Mouse (Mus musculus) lung, postnatal 0 days (tissue): Measurements from ENCODE around the gene Rab21. TPM values are rescaled to one million over a fixed set of nuclear protein-coding genes. Genes with fewer than 3 reads are reported as not detected.

Experiments used
- ATAC-seq: fragments of 200-750 bp; cut with Nextera tagmentation; 2 replicates; pipeline ENCODE4 v1.8.0; 2017; ENCODE audit warnings: moderate library complexity
- DNase-seq: peaks from one replicate; pipeline ENCODE4 v3.0.0-alpha.2; 2016; ENCODE audit warnings: low spot score
- H3K27ac ChIP-seq: fragments of 300-500 bp; sonication (generic); 2 replicates; pipeline ENCODE4 v1.5.1; 2014; ENCODE audit warnings: antibody characterized with exemption, mild to moderate bottlenecking, low read length, mixed read lengths
- H3K27me3 ChIP-seq: fragments of 300-500 bp; sonication (generic); replicated peaks from 2 replicates; pipeline ENCODE4 v1.6.1; 2014; ENCODE audit warnings: low read length, mixed read lengths; ENCODE audit not compliant: insufficient read depth
- H3K36me3 ChIP-seq: fragments of 300-500 bp; sonication (generic); 2 replicates; pipeline ENCODE4 v1.6.1; 2014; ENCODE audit warnings: low read length, mixed read lengths; ENCODE audit not compliant: insufficient read depth
- H3K4me1 ChIP-seq: fragments of 300-500 bp; sonication (generic); 2 replicates; pipeline ENCODE4 v1.6.1; 2014; ENCODE audit warnings: antibody characterized with exemption, low read depth, low read length, mixed read lengths; ENCODE audit not compliant: insufficient read depth
- H3K4me2 ChIP-seq: fragments of 300-500 bp; sonication (generic); replicated peaks from 2 replicates; pipeline ENCODE4 v1.6.1; 2014; ENCODE audit warnings: low read depth, mild to moderate bottlenecking, low read length, moderate library complexity, mixed read lengths
- H3K4me3 ChIP-seq: fragments of 300-500 bp; sonication (generic); 2 replicates; pipeline ENCODE4 v1.5.1; 2014; ENCODE audit warnings: low read depth, low read length
- H3K9ac ChIP-seq: fragments of 300-500 bp; sonication (generic); replicated peaks from 2 replicates; pipeline ENCODE4 v1.6.1; 2014; ENCODE audit warnings: low read depth, mild to moderate bottlenecking
- H3K9me3 ChIP-seq: fragments of 300-500 bp; sonication (generic); 2 replicates; pipeline ENCODE4 v1.6.1; 2016; ENCODE audit warnings: low read length, mixed read lengths
- CTCF ChIP-seq: IDR thresholded peaks from 2 replicates; pipeline ENCODE4 v1.5.1; 2016; ENCODE audit warnings: antibody characterized with exemption, mild to moderate bottlenecking
- EP300 ChIP-seq: IDR thresholded peaks from 2 replicates; pipeline ENCODE4 v1.6.1; 2016; ENCODE audit warnings: antibody characterized with exemption, mild to moderate bottlenecking, control low read depth
- WGBS: fragments of 180-500 bp; shearing (Covaris S2); extraction: QIAGEN DNeasy Blood & Tissue Kit; methylation state at CpG from one replicate; pipeline ENCODE4 v1.1.7; 2014; 5-methylcytosine and 5-hydroxymethylcytosine counted together
- polyA plus RNA-seq: library from polyadenylated mRNA; unstranded; fragments of >200 nt; fragmentation: Nextera tagmentation; extraction: Ambion mirVana; gene quantifications from 2 replicates; pipeline ENCODE4 v1.2.1, GENCODE M21; 2015

Gene Rab21
- polyA plus RNA-seq, 1 experiment from 2014 or later: 9.1 TPM

GRCm38 (mm10) chr10:115333528-115333927, 18.1 kb upstream of the Rab21 start:
- Histone ChIP-seq H3K4me1 (no peaks in the 10 kb centered on the region), H3K4me2 (no peak overlapping the region), H3K36me3 (no peaks in the 10 kb centered on the region), H3K9me3 (no peaks in the 10 kb centered on the region), H3K27ac (no peak overlapping the region), H3K4me3 (no peak overlapping the region), H3K27me3 (no peaks in the 10 kb centered on the region), H3K9ac (no peak overlapping the region)
- 66% methylated on average over 9 of the region's 9 CpGs for WGBS
- DNase-seq (no peak), ATAC-seq (no peak)
- no peak for TF ChIP-seq EP300
- no peak for TF ChIP-seq CTCF

GRCm38 (mm10) chr10:115332997-115333396, 17.6 kb upstream of the Rab21 start:
- Histone ChIP-seq H3K4me1 (no peaks in the 10 kb centered on the region), H3K9me3 (no peaks in the 10 kb centered on the region), H3K4me3 (no peak overlapping the region), H3K9ac (no peak overlapping the region), H3K27ac (no peak overlapping the region), H3K4me2 (no peak overlapping the region), H3K27me3 (no peaks in the 10 kb centered on the region), H3K36me3 (no peaks in the 10 kb centered on the region)
- WGBS: 89% methylated on average over 4 of the region's 4 CpGs
- ATAC-seq: no peak
- no peak for DNase-seq
- TF ChIP-seq EP300 (no peak), CTCF (no peak)

GRCm38 (mm10) chr10:115332420-115332952, 17.1 kb upstream of the Rab21 start:
- no peak overlapping the region for H3K4me3 ChIP-seq
- H3K27ac ChIP-seq: no peak overlapping the region
- WGBS: 81% methylated on average over 8 of the region's 8 CpGs
- no peak overlapping the region for H3K9ac ChIP-seq
- no peaks in the 10 kb centered on the region for H3K36me3 ChIP-seq
- ATAC-seq (0 out of 2 replicates have a peak, but pooled peaks have one; percentile 9), DNase-seq (no peak)
- H3K4me1 ChIP-seq: no peaks in the 10 kb centered on the region
- no peak for TF ChIP-seq EP300
- no peak for TF ChIP-seq CTCF
- no peaks in the 10 kb centered on the region for H3K27me3 ChIP-seq
- no peak overlapping the region for H3K4me2 ChIP-seq
- H3K9me3 ChIP-seq: no peaks in the 10 kb centered on the region

- H3K9me3 ChIP-seq: no peaks in the 10 kb centered on the region
- WGBS: 70% methylated on average over 3 of the region's 3 CpGs
Measured at GRCm38 (mm10) chr10:115329010-115329530, 13.7 kb upstream of the Rab21 start.

GRCm38 (mm10) chr10:115328514-115328913, 13.1 kb upstream of the Rab21 start:
- no peak overlapping the region for H3K4me2 ChIP-seq
- 62% methylated on average over 6 of the region's 6 CpGs for WGBS
- no peak overlapping the region for H3K27ac ChIP-seq
- no peaks in the 10 kb centered on the region for H3K36me3 ChIP-seq
- H3K4me3 ChIP-seq: no peak overlapping the region
- no peak overlapping the region for H3K9ac ChIP-seq
- peak; percentile 33; the same call in 1 of the 2 replicates for ATAC-seq
- TF ChIP-seq EP300 (peak; percentile 58), CTCF (no peak)
- H3K9me3 ChIP-seq: no peaks in the 10 kb centered on the region
- no peaks in the 10 kb centered on the region for H3K27me3 ChIP-seq
- H3K4me1 ChIP-seq: no peaks in the 10 kb centered on the region
- DNase-seq: peak; percentile 33

More at GRCm38 (mm10) chr10:115329010-115329530, 13.7 kb upstream of the Rab21 start:
- Histone ChIP-seq H3K9ac (no peak overlapping the region), H3K27me3 (no peaks in the 10 kb centered on the region), H3K4me1 (no peaks in the 10 kb centered on the region), H3K27ac (no peak overlapping the region), H3K4me2 (no peak overlapping the region), H3K36me3 (no peaks in the 10 kb centered on the region), H3K4me3 (no peak overlapping the region)
- TF ChIP-seq CTCF (no peak), EP300 (no peak)
- DNase-seq (no peak), ATAC-seq (no peak)

- Histone ChIP-seq H3K4me2 (no peak overlapping the region), H3K27me3 (no peaks in the 10 kb centered on the region), H3K4me1 (no peaks in the 10 kb centered on the region), H3K9me3 (no peaks in the 10 kb centered on the region), H3K36me3 (no peaks in the 10 kb centered on the region), H3K4me3 (no peak overlapping the region), H3K27ac (no peak overlapping the region), H3K9ac (no peak overlapping the region)
- DNase-seq: peak; percentile 81
- 10% methylated on average over 6 of the region's 6 CpGs for WGBS
- TF ChIP-seq EP300 (no peak), CTCF (peak; percentile 84)
- peak; percentile 28; the same call in 1 of the 2 replicates for ATAC-seq
Measured at GRCm38 (mm10) chr10:115323295-115323694, 7.9 kb upstream of the Rab21 start.
